Mouse (Mus musculus) heart, postnatal 36 days (tissue): Measurements from ENCODE around the gene Ccpg1os. TPM values are rescaled to one million over a fixed set of nuclear protein-coding genes. Genes with fewer than 3 reads are reported as not detected.

Experiments used
- microRNA-seq, 2 experiments: library from miRNA; unstranded; fragments of <30 nt; microRNA quantifications; one replicate each; pipeline ENCODE4 v1.2.0; 2021; ENCODE audit warnings: borderline number of aligned reads in 2 of 2
- total RNA-seq, 2 experiments: library from RNA; stranded (reverse); gene quantifications; 2 replicates each; pipeline ENCODE4 v1.2.3; 2021

Ccpg1os gene
- total RNA-seq, 2 experiments from 2014 or later = 8.9 to 9.7 TPM

Small RNA genes lying within 50 kb of the gene (microRNA-seq; reads per million reads assigned to microRNA genes)
- gene Gm27353 = 0 reads per million in 2 experiments

Other genes with a start within 250 kb of the Ccpg1os start
- gene Prtg, start 178.5 kb downstream of the Ccpg1os start, total RNA-seq = under 1 TPM; 0.30 to 0.33 TPM
- 10 to 100 TPM; 11.9 to 12.5 TPM for gene Pygo1, start 59.7 kb downstream of the Ccpg1os start, total RNA-seq
- gene Dyx1c1, start 26.6 kb downstream of the Ccpg1os start, total RNA-seq = under 1 TPM; 0.50 to 0.84 TPM
- gene Gm44503, start 26.5 kb downstream of the Ccpg1os start, total RNA-seq = not detected
- 10 to 100 TPM; 81.3 to 92.5 TPM for gene Ccpg1, start within 50 bp of the Ccpg1os start, total RNA-seq
- gene Pigb, start 55.0 kb upstream of the Ccpg1os start, total RNA-seq = 1 to 10 TPM; 2.0 to 2.4 TPM
- gene Rab27a, start 59.5 kb upstream of the Ccpg1os start, total RNA-seq = 1 to 10 TPM; 3.6 to 4.4 TPM
- not detected for gene Khdc3, start 116.5 kb upstream of the Ccpg1os start, total RNA-seq
- gene Gm20509, start 117.1 kb upstream of the Ccpg1os start, total RNA-seq = not detected
- gene Rsl24d1, start 128.0 kb upstream of the Ccpg1os start, total RNA-seq = 10 to 100 TPM; 50.5 to 50.8 TPM